Mouse (Mus musculus) adrenal gland, postnatal 36 days (tissue): Measurements from ENCODE around the gene Srgap2. TPM values are rescaled to one million over a fixed set of nuclear protein-coding genes. Genes with fewer than 3 reads are reported as not detected.
A peak's percentile ranks its signal among the peaks of the same experiment; 100 is the strongest.

Experiments
- DNase-seq, 2 experiments: peaks; one replicate each; pipeline ENCODE4 v3.0.0; 2021; ENCODE audit warnings: mixed read lengths in 1 of 2
- total RNA-seq, 2 experiments: library from RNA; stranded (reverse); gene quantifications; 2 replicates each; pipeline ENCODE4 v1.2.3; 2021

The Srgap2 gene
- total RNA-seq, 2 experiments from 2014 or later = 22.9 to 24.3 TPM

GRCm38 (mm10) chr1:131526371-131527270 lies 531 bp downstream of the Srgap2 start:
- peak; percentile 69 to 78 for DNase-seq

GRCm38 (mm10) chr1:131525586-131526271 lies 1.4 kb downstream of the Srgap2 start:
- DNase-seq = peak; percentile 40 to 64

GRCm38 (mm10) chr1:131525101-131525585 lies 2.0 kb downstream of the Srgap2 start:
- peak; percentile 47 to 55 for DNase-seq

DNA sequence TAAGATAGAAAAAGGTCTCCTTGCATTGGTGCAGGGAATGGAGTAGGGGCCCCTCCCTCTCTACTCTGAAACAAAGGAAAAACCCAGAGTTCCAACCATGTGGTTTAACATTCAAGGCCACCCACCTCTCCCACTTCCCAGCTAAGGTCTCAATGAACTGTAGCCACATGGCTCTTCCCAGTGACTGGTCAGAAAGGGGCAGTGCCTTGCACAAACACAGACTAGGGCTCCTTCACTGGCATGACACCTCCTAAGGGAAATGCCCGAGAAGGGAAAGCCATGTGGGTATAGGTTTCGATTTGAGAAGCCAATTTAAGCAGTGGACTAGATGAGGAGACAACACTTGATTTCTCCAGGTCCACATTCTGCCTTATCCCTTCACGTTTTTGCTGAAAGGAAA lies 3.4 kb downstream of the Srgap2 start:
- DNase-seq = no peak

DNA sequence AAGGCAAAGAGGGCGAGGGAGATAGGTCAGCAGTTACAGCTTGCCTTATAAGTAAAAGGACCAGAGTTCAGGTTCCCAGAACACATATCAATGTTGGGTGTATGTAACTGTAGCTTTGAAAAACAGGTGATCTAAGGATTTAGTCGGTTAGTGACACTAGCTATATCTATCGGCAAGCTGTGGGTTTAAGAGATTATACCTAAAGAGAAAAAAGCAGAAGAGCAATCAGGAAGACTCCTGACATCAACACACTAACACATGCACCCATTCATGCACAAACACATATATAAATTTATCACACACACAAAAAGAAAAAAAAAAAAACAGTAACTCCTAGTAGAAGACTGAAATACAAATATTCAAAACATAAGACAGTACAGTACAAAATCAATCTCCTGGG lies 10.6 kb downstream of the Srgap2 start:
- DNase-seq = no peak

- no peak for DNase-seq
Observed at GRCm38 (mm10) chr1:131514197-131514596, 13.0 kb downstream of the Srgap2 start.

GRCm38 (mm10) chr1:131513136-131513535 lies 14.0 kb downstream of the Srgap2 start:
- no peak for DNase-seq

DNA sequence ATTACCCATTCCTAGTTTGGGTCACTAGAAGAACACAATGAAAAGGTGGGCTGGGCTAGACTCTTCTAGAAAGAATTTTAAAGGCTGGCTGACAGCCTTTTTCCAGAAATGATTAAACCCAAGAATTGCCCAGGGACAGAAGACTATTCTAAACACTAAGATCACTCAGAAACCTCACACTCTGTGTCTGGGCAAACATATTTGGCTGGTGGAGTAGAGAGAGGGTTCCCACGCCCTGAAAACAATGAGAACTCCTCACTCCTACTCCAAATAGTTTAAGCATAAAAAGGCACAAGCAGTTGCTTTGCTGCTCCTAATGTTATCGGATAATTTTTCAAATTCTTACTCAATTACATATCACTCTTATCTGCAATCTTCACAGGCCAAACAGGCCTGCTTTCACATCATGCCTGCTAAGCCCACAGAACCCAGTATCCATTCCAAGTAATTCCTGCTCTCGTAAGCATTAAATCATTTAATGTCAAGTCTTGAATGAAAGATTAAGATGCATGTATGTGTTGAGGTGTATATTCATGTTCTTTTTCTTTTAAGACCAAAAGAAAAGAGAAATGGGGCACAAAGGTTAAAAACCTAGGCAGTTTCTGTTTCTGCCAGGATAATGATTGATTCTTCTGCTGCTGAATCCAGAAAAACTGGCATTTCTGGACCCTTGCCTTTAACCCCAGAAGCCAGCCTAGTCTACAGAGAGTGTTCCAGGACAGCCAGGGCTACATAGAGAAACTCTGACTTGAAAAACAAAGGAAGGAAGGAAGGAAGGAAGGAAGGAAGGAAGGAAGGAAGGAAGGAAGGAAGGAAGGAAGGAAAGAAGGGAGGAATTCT lies 15.3 kb downstream of the Srgap2 start:
- no peak for DNase-seq

GRCm38 (mm10) chr1:131511131-131511530 lies 16.0 kb downstream of the Srgap2 start:
- DNase-seq = no peak

GRCm38 (mm10) chr1:131501681-131502080 lies 25.5 kb downstream of the Srgap2 start:
- no peak for DNase-seq

GRCm38 (mm10) chr1:131498231-131498630 lies 28.9 kb downstream of the Srgap2 start:
- DNase-seq = no peak

GRCm38 (mm10) chr1:131493966-131494898 lies 32.9 kb downstream of the Srgap2 start:
- peak; percentile 49 to 59 for DNase-seq

- no peak for DNase-seq
Observed at GRCm38 (mm10) chr1:131492360-131492759, 34.8 kb downstream of the Srgap2 start.

- DNase-seq = no peak
Observed at GRCm38 (mm10) chr1:131491579-131491978, 35.6 kb downstream of the Srgap2 start.

GRCm38 (mm10) chr1:131489312-131489711 lies 37.8 kb downstream of the Srgap2 start:
- DNase-seq = no peak

- DNase-seq = no peak
Observed at GRCm38 (mm10) chr1:131486094-131486850, 40.9 kb downstream of the Srgap2 start.

GRCm38 (mm10) chr1:131482242-131482641 lies 44.9 kb downstream of the Srgap2 start:
- DNase-seq = no peak

- no peak for DNase-seq
Observed at GRCm38 (mm10) chr1:131481391-131481790, 45.8 kb downstream of the Srgap2 start.

DNA sequence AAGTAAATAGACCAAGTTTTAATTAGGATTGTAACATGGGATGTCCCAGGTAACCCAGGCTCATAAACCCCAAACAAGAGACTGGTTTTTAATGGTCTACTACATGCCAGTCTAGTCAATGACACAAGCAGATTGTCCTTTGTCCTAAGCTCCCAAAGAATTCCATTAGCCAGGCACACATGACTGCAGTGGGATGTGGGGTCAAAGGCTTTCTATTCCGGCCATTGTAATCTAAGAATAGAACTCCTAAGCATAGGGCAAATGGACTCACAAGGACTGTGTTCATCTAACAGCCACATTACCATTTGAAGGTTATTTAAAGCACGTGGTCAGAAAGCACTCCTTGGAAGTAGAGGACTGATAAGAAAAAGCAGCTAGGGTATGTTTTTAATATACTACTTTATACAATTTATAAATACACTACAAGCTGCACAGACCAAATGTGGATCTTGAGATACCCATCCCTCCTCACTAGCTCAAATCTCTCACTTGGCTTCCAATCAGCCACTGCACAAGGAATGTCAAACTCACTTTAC lies 48.3 kb downstream of the Srgap2 start:
- DNase-seq = peak in 1 of 2 experiments; percentile 16

GRCm38 (mm10) chr1:131475306-131475705 lies 51.8 kb downstream of the Srgap2 start:
- no peak for DNase-seq
